Mouse (Mus musculus) liver, embryonic 14.5 days (tissue): Measurements from ENCODE around the gene Sox2.

Source experiments
- CTCF ChIP-seq: IDR thresholded peaks from 2 replicates; pipeline ENCODE4 v1.5.1; 2016; ENCODE audit warnings: antibody characterized with exemption, low read depth, control low read depth
- EP300 ChIP-seq: IDR thresholded peaks from 2 replicates; pipeline ENCODE4 v1.6.1; 2016; ENCODE audit warnings: antibody characterized with exemption, low read depth

DNA sequence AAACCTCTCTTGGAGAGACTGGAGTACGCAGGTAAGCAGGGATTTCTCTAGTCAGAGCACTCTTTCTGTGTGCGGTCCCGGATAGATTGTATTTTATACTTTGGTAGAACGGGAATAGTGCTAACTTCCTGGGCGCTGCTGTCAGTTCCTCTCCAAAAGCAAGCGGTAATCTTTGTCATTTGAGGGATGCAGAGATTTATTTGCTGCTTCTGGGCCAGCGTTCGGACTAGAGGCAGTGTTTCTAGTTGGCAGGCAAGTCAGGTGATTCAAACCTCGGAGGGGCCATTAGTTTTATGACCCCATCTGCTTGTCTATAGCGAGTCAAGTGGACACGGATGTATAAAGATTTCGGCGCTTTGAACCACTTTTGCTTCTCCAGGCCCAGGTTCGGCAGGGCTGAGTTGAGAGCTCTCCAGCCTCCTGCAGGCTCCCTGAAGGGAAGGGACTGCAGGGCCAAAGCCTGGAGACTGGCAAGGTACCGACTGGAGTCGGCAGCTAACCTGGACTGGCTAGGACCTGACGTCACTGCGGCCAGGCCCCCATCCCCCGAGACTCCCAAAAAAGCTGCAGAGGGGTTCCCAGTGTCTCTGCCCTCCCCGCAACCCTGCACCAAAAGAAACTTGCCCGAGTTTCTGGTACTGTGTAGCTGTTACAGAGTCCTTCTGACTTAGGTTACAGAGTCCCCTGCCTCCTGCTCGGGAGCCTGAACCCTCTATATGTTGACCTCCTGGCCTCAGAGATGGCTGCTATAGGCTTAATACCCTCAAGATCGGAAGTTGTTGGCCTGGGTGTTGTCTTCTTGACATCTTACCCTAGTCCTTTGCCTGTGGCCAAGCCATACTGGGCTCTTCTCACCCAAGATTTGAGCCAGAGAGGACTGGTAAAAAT lies 6.9 kb downstream of the Sox2 start:
- TF ChIP-seq CTCF (no peak), EP300 (no peak)
